Mouse (Mus musculus): ENCODE measurements around the gene Baz1b. TPM values are rescaled to one million over a fixed set of nuclear protein-coding genes. Genes with fewer than 3 reads are reported as not detected.

Gene Baz1b
- polyA plus RNA-seq, 1 experiment = 22.1 TPM

DNA sequence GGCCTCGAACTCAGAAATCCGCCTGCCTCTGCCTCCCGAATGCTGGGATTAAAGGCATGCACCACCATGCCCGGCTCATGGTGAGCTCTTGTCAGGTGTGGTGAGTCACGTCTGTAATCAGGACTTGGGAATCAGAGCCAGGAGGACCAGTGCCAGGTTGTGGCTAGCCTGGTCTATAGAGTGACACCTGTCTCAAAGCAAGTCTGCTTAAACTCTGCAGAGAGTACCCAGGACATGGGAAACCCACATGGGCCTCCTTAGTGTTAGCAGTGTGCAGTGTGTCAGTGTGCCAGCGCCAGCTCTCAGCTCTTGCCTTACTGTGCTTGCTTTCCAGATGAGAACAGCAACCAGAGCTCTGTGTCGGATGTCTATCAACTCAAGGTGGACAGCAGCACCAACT lies 7.4 kb upstream of the Baz1b start:
- H3K79me2 ChIP-seq (ENCODE audit: control insufficient read depth, insufficient read depth) = no peaks in the 10 kb centered on the region
- no peaks in the 10 kb centered on the region for H3K27me3 ChIP-seq (ENCODE audit: control insufficient read depth, insufficient read depth, insufficient read length)
- no peak overlapping the region for H3K4me3 ChIP-seq
- peaks cover 20% of the 10 kb centered on the region for H3K36me3 ChIP-seq (ENCODE audit: control insufficient read depth, insufficient read depth)
- no peak overlapping the region for H3K4me2 ChIP-seq (ENCODE audit: low read depth)
- TF ChIP-seq TCF3 (IDR thresholded peaks at IDR 0.05; ENCODE audit: insufficient read length, low read depth) (no peak), MAX (IDR thresholded peaks at IDR 0.05; ENCODE audit: low read depth) (no peak), MYOD1 (IDR thresholded peaks at IDR 0.05; ENCODE audit: control insufficient read depth in 1 of 3, insufficient read length in 2 of 3, low read depth in 2 of 3) (no peak), CEBPB (IDR thresholded peaks at IDR 0.05; ENCODE audit: insufficient read depth, poor library complexity, severe bottlenecking) (no peak), MYOG (IDR thresholded peaks at IDR 0.05; ENCODE audit: control insufficient read depth in 1 of 3, insufficient read depth in 1 of 3, insufficient read length in 2 of 3, low read depth in 2 of 3) (no peak), POLR2A (IDR thresholded peaks at IDR 0.05; ENCODE audit: insufficient read length, low read depth) (no peak), USF1 (IDR thresholded peaks at IDR 0.05; ENCODE audit: low read depth) (no peak), TCF12 (IDR thresholded peaks at IDR 0.05; ENCODE audit: insufficient read depth, poor library complexity, severe bottlenecking) (no peak), SRF (IDR thresholded peaks at IDR 0.05; ENCODE audit: control insufficient read depth, insufficient read length, low read depth) (no peak), POLR2AphosphoS2 (IDR thresholded peaks at IDR 0.05; ENCODE audit: insufficient read length, low read depth) (no peak), REST (IDR thresholded peaks at IDR 0.05; ENCODE audit: insufficient read depth, insufficient read length) (no peak), E2F4 (IDR thresholded peaks at IDR 0.05; ENCODE audit: insufficient read depth) (no peak)
- no peak overlapping the region for H3ac ChIP-seq (ENCODE audit: control insufficient read depth, insufficient read length)

- TF ChIP-seq REST (IDR thresholded peaks at IDR 0.05; ENCODE audit: insufficient read depth, insufficient read length) (no peak), MYOG (IDR thresholded peaks at IDR 0.05; ENCODE audit: control insufficient read depth in 1 of 3, insufficient read depth in 1 of 3, insufficient read length in 2 of 3, low read depth in 2 of 3) (no peak), POLR2A (IDR thresholded peaks at IDR 0.05; ENCODE audit: insufficient read length, low read depth) (no peak), SRF (IDR thresholded peaks at IDR 0.05; ENCODE audit: control insufficient read depth, insufficient read length, low read depth) (no peak), MYOD1 (IDR thresholded peaks at IDR 0.05; ENCODE audit: control insufficient read depth in 1 of 3, insufficient read length in 2 of 3, low read depth in 2 of 3) (no peak), USF1 (IDR thresholded peaks at IDR 0.05; ENCODE audit: low read depth) (no peak), TCF12 (IDR thresholded peaks at IDR 0.05; ENCODE audit: insufficient read depth, poor library complexity, severe bottlenecking) (no peak), E2F4 (IDR thresholded peaks at IDR 0.05; ENCODE audit: insufficient read depth) (no peak), TCF3 (IDR thresholded peaks at IDR 0.05; ENCODE audit: insufficient read length, low read depth) (no peak), MAX (IDR thresholded peaks at IDR 0.05; ENCODE audit: low read depth) (no peak), POLR2AphosphoS2 (IDR thresholded peaks at IDR 0.05; ENCODE audit: insufficient read length, low read depth) (no peak), CEBPB (IDR thresholded peaks at IDR 0.05; ENCODE audit: insufficient read depth, poor library complexity, severe bottlenecking) (no peak)
- H3K27me3 ChIP-seq (ENCODE audit: control insufficient read depth, insufficient read depth, insufficient read length) = no peaks in the 10 kb centered on the region
- no peak overlapping the region for H3ac ChIP-seq (ENCODE audit: control insufficient read depth, insufficient read length)
- H3K4me2 ChIP-seq (ENCODE audit: low read depth) = no peak overlapping the region
- H3K79me2 ChIP-seq (ENCODE audit: control insufficient read depth, insufficient read depth) = no peaks in the 10 kb centered on the region
- peaks cover 20% of the 10 kb centered on the region for H3K36me3 ChIP-seq (ENCODE audit: control insufficient read depth, insufficient read depth)
- H3K4me3 ChIP-seq = no peak overlapping the region
Observed at GRCm38 (mm10) chr5:135180796-135181195, 6.3 kb upstream of the Baz1b start.

DNA sequence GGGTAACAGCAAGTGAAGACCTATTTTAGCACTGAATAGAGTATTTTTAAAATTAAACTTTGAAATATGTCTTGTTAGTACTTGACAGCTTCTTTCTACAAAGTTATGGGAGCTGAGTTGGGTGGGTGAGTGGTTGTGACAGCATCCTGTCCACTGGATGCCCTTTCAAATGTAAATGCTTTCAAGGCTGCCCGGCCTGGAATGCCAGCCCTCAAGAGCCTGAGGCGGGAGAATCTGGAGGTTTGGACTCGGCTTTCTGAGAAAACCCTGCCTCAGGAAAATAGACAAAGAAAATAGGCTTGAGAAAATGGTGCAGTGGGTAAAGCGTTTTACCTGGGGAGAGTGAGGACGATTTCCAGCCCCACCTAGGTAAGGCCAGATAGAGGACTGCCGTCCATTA lies 5.3 kb upstream of the Baz1b start:
- Histone ChIP-seq H3ac (ENCODE audit: control insufficient read depth, insufficient read length) (no peak overlapping the region), H3K79me2 (ENCODE audit: control insufficient read depth, insufficient read depth) (no peaks in the 10 kb centered on the region), H3K27me3 (ENCODE audit: control insufficient read depth, insufficient read depth, insufficient read length) (no peaks in the 10 kb centered on the region), H3K36me3 (ENCODE audit: control insufficient read depth, insufficient read depth) (peaks cover 20% of the 10 kb centered on the region), H3K4me3 (no peak overlapping the region), H3K4me2 (ENCODE audit: low read depth) (no peak overlapping the region)
- no peak for TF ChIP-seq POLR2A (IDR thresholded peaks at IDR 0.05; ENCODE audit: insufficient read length, low read depth)
- TF ChIP-seq MYOD1 (IDR thresholded peaks at IDR 0.05; ENCODE audit: control insufficient read depth in 1 of 3, insufficient read length in 2 of 3, low read depth in 2 of 3) = no peak
- TF ChIP-seq MAX (IDR thresholded peaks at IDR 0.05; ENCODE audit: low read depth) = no peak
- no peak for TF ChIP-seq CEBPB (IDR thresholded peaks at IDR 0.05; ENCODE audit: insufficient read depth, poor library complexity, severe bottlenecking)
- no peak for TF ChIP-seq POLR2AphosphoS2 (IDR thresholded peaks at IDR 0.05; ENCODE audit: insufficient read length, low read depth)
- TF ChIP-seq MYOG (IDR thresholded peaks at IDR 0.05; ENCODE audit: control insufficient read depth in 1 of 3, insufficient read depth in 1 of 3, insufficient read length in 2 of 3, low read depth in 2 of 3) = no peak
- TF ChIP-seq REST (IDR thresholded peaks at IDR 0.05; ENCODE audit: insufficient read depth, insufficient read length) = no peak
- TF ChIP-seq TCF3 (IDR thresholded peaks at IDR 0.05; ENCODE audit: insufficient read length, low read depth) = no peak
- TF ChIP-seq USF1 (IDR thresholded peaks at IDR 0.05; ENCODE audit: low read depth) = no peak
- TF ChIP-seq SRF (IDR thresholded peaks at IDR 0.05; ENCODE audit: control insufficient read depth, insufficient read length, low read depth) = no peak
- no peak for TF ChIP-seq E2F4 (IDR thresholded peaks at IDR 0.05; ENCODE audit: insufficient read depth)
- TF ChIP-seq TCF12 (IDR thresholded peaks at IDR 0.05; ENCODE audit: insufficient read depth, poor library complexity, severe bottlenecking) = no peak

GRCm38 (mm10) chr5:135183131-135183861 lies 3.8 kb upstream of the Baz1b start:
- no peak overlapping the region for H3K4me2 ChIP-seq (ENCODE audit: low read depth)
- peaks cover 6% of the 10 kb centered on the region for H3K79me2 ChIP-seq (ENCODE audit: control insufficient read depth, insufficient read depth)
- H3K27me3 ChIP-seq (ENCODE audit: control insufficient read depth, insufficient read depth, insufficient read length) = no peaks in the 10 kb centered on the region
- H3K4me3 ChIP-seq = no peak overlapping the region
- H3K36me3 ChIP-seq (ENCODE audit: control insufficient read depth, insufficient read depth) = peaks cover 20% of the 10 kb centered on the region
- no peak overlapping the region for H3ac ChIP-seq (ENCODE audit: control insufficient read depth, insufficient read length)
- TF ChIP-seq MYOG (IDR thresholded peaks at IDR 0.05; ENCODE audit: control insufficient read depth in 1 of 3, insufficient read depth in 1 of 3, insufficient read length in 2 of 3, low read depth in 2 of 3) = no peak
- no peak for TF ChIP-seq CEBPB (IDR thresholded peaks at IDR 0.05; ENCODE audit: insufficient read depth, poor library complexity, severe bottlenecking)

Measured in myocyte (in vitro differentiated cells).